Mouse (Mus musculus) forebrain, postnatal 0 days (tissue): ENCODE results near the gene Nfyb. TPM values are rescaled to one million over a fixed set of nuclear protein-coding genes. Genes with fewer than 3 reads are reported as not detected.

Source experiments
- ATAC-seq: fragments of 200-750 bp; cut with Nextera tagmentation; 2 replicates; pipeline ENCODE4 v1.8.0; 2017; ENCODE audit warnings: mild to moderate bottlenecking, moderate library complexity
- DNase-seq: peaks from one replicate; pipeline ENCODE4 v3.0.0-alpha.2; 2015
- H3K27ac ChIP-seq: fragments of 300-500 bp; sonication (generic); 2 replicates; pipeline ENCODE4 v1.5.1; 2014; ENCODE audit warnings: low read depth, mild to moderate bottlenecking, antibody characterized with exemption, low read length, moderate library complexity, mixed read lengths
- H3K27me3 ChIP-seq: fragments of 300-500 bp; sonication (generic); 2 replicates; pipeline ENCODE4 v1.6.1; 2014; ENCODE audit warnings: mild to moderate bottlenecking, low read length, mixed read lengths; ENCODE audit not compliant: insufficient read depth
- H3K36me3 ChIP-seq: fragments of 300-500 bp; sonication (generic); 2 replicates; pipeline ENCODE4 v1.6.1; 2014; ENCODE audit warnings: mild to moderate bottlenecking, moderate library complexity; ENCODE audit not compliant: insufficient read depth
- H3K4me1 ChIP-seq: fragments of 300-500 bp; sonication (generic); 2 replicates; pipeline ENCODE4 v1.6.1; 2014; ENCODE audit warnings: antibody characterized with exemption; ENCODE audit not compliant: insufficient read depth
- H3K4me2 ChIP-seq: fragments of 300-500 bp; sonication (generic); 2 replicates; pipeline ENCODE4 v1.6.1; 2014; ENCODE audit warnings: low read depth, mild to moderate bottlenecking, moderate library complexity
- H3K4me3 ChIP-seq: fragments of 300-500 bp; sonication (generic); 2 replicates; pipeline ENCODE4 v1.5.1; 2014; ENCODE audit warnings: low read depth, low read length, mixed read lengths
- H3K9ac ChIP-seq: fragments of 300-500 bp; sonication (generic); 2 replicates; pipeline ENCODE4 v1.6.1; 2014; ENCODE audit warnings: mild to moderate bottlenecking
- H3K9me3 ChIP-seq: fragments of 300-500 bp; sonication (generic); 2 replicates; pipeline ENCODE4 v1.6.1; 2016; ENCODE audit warnings: low read length
- CTCF ChIP-seq: sonication (generic); IDR thresholded peaks from 2 replicates; pipeline ENCODE4 v1.5.1; 2016; ENCODE audit warnings: antibody characterized with exemption, control low read depth, low read depth
- WGBS: fragments of 180-500 bp; shearing (Covaris S2); extraction: QIAGEN DNeasy Blood & Tissue Kit; methylation state at CpG from one replicate; pipeline ENCODE4 v1.1.7; 2014; 5-methylcytosine and 5-hydroxymethylcytosine counted together
- polyA plus RNA-seq: library from polyadenylated mRNA; unstranded; fragments of >200 nt; fragmentation: Nextera tagmentation; extraction: Ambion mirVana; gene quantifications from 2 replicates; pipeline ENCODE4 v1.2.1, GENCODE M21; 2015
- total RNA-seq: library from RNA; depleted of rRNA; stranded (reverse); fragments of >200 nt; gene quantifications from 2 replicates; pipeline ENCODE4 v1.2.3, GENCODE M21; 2014; rRNA removed

Nfyb gene
- total RNA-seq, result 69.2 and 78.1 TPM in 2 replicates
- 32.4 and 34.2 TPM in 2 replicates for polyA plus RNA-seq

DNA sequence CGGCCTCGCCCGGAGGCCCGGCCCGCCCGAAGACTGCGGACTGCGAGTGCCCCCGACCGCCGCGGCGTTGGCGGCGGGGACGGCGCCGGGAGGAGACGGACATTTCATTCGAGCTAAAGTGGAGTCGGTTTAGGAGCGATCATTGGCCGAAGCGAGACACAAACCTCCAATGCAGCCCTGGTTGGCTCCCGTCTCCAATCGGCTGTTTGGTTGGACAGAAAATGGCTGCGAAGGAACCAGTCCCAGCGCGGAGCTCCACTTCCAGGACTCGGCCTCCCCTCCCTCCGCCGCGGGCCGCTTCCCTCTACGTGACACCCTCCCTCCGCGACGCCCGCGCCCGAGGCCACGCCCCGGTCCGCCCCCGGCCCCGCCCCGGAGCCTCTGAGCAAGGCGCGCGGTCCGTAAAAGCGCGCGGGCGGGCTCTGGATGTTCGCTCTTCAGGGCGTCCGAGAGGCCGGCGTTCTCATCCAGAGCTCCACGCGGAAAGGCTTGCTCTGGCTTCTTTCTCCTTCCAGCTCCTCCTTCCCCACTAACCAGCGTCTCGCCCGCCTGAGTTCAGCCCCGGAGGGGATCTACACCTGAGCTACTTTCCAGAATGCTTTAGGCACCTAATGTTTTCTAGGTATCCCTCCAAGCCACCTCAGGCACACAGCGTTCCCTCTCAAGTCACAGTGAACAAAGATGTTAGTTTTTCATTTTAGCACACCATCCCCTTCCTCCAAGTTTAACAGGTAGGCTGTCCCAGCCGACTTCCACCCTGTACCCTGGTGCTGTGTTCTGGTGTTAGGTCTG lies at the start of gene Nfyb:
Gene Nfyb (minus strand): TSS at position 305 of the 792 bp plus-strand sequence.
- Histone ChIP-seq H3K27ac (peak within 1 kb of the TSS; percentile 99), H3K27me3 (no peaks in the 10 kb centered on the region), H3K4me1 (peaks cover 18% of the 10 kb centered on the region), H3K36me3 (peaks cover 3% of the 10 kb centered on the region; the same call in 1 of the 2 replicates), H3K4me3 (peak within 1 kb of the TSS; percentile 92), H3K9ac (peak within 1 kb of the TSS; percentile 91), H3K9me3 (no peaks in the 10 kb centered on the region), H3K4me2 (peak within 1 kb of the TSS; percentile 69)
- ATAC-seq (peak; percentile 97), DNase-seq (peak; percentile 98)
- TF ChIP-seq CTCF, result no peak
- WGBS, result 2% methylated on average over 68 of the region's 68 CpGs

DNA sequence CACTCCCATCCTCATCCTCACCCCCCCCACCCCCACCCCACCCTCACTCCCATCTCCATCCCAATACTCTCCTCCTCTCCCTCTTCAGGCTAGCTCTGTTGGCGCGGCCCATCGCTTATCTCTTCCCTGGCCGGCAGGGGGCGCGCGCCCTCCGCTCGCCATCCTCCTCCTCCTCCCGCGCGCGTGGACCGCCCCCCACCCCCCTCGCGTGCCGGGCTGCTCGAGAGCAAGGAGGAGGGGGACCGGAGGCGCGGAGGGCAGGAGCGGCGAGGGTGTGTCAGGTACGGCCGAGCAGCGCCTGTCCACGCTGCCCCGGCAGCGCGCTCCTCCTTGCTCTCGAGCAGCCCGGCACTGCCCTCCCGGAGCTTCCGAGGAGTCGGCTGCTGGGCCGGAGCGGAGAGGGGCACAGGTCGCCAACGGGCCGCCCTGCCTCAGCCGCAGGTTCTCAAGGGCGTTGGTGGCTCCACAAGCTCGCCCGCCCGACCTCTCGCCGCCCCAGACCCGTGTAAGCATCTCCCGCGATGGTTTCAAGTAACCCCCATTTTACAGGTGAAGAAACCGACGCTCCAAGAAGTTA lies 48.0 kb upstream of the Nfyb start:
- peak overlapping the region; percentile 58 for H3K4me3 ChIP-seq
- peak; percentile 90 for TF ChIP-seq CTCF
- H3K27me3 ChIP-seq, result no peaks in the 10 kb centered on the region
- H3K27ac ChIP-seq, result no peak overlapping the region
- H3K9me3 ChIP-seq, result no peaks in the 10 kb centered on the region
- WGBS, result 8% methylated on average over 40 of the region's 52 CpGs
- DNase-seq (peak; percentile 85), ATAC-seq (peak; percentile 89)
- H3K4me2 ChIP-seq, result peak overlapping the region; percentile 74
- H3K36me3 ChIP-seq, result no peaks in the 10 kb centered on the region
- H3K4me1 ChIP-seq, result no peaks in the 10 kb centered on the region
- peak overlapping the region; percentile 39 for H3K9ac ChIP-seq

DNA sequence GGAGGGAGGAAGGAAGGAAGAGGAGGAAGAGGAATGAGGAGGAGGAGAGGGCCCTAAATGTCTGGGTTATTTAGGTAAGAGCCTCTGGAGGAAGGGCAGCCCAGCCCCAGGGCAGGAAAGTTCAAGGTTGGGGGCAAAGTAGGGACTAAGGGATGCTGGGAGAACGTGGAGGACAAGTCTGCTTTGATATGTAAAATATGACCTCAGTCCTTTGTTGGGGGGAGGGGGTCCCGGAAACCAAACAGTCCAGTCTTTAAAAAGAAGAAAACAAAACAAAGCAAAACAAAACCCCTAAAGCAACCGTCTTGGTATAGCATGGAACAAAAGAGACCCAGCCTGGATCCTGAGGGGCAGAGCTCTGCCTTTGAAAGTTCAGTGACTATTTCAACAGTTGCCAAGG lies 45.4 kb upstream of the Nfyb start:
- no peak overlapping the region for H3K9ac ChIP-seq
- H3K27me3 ChIP-seq, result no peaks in the 10 kb centered on the region
- no peaks in the 10 kb centered on the region for H3K4me1 ChIP-seq
- no peaks in the 10 kb centered on the region for H3K9me3 ChIP-seq
- H3K27ac ChIP-seq, result no peak overlapping the region
- ATAC-seq (no peak), DNase-seq (no peak)
- no peak overlapping the region for H3K4me2 ChIP-seq
- no peak overlapping the region for H3K4me3 ChIP-seq
- 4% methylated on average over 3 of the region's 3 CpGs for WGBS
- TF ChIP-seq CTCF, result no peak
- H3K36me3 ChIP-seq, result no peaks in the 10 kb centered on the region

DNA sequence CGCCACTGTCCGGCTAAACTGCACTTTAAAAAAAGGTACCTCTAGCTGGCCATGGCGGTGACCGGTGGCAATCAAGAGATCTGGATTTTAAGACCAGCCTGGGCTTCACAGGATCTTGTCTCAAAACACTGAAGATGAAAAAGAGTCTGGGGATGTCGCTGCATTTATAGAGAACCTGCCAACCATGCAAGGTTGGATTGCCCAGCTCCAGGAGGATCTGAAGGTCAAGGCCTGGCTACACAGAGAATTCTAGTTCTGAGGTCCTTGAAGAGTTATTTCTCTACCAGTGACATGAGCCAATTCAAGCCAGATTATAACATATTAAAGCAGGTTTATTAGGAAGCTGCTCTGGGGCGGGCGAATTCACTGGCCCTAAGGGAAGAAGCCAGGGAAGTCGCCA lies 44.9 kb upstream of the Nfyb start:
- WGBS, result 70% methylated on average over 8 of the region's 8 CpGs
- ATAC-seq (no peak), DNase-seq (no peak)
- Histone ChIP-seq H3K27ac (no peak overlapping the region), H3K9ac (no peak overlapping the region), H3K36me3 (no peaks in the 10 kb centered on the region), H3K4me1 (no peaks in the 10 kb centered on the region), H3K4me2 (no peak overlapping the region), H3K9me3 (no peaks in the 10 kb centered on the region), H3K4me3 (no peak overlapping the region), H3K27me3 (no peaks in the 10 kb centered on the region)
- TF ChIP-seq CTCF, result no peak

DNA sequence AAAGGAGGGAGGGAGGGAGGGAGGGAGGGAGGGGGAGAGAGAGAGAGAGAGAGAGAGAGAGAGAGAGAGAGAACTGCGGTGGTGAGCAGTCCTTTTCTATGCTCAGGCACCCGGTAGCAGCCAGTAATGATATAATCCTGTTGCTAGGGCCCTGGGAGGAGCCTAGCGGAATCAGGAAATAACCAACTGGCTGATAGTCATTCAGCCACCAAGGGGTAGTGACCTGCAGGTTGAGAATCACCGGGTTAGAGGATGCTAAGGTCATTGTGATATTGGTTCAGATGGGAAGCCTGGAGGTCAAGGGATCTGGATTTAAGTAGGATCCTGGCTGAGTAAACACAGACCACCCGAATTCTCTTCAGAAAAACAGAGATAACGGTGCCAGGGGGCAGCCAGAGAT lies 44.2 kb upstream of the Nfyb start:
- 54% methylated on average over 6 of the region's 6 CpGs for WGBS
- H3K27me3 ChIP-seq, result no peaks in the 10 kb centered on the region
- H3K36me3 ChIP-seq, result no peaks in the 10 kb centered on the region
- no peak for TF ChIP-seq CTCF
- H3K9me3 ChIP-seq, result no peaks in the 10 kb centered on the region
- H3K27ac ChIP-seq, result no peak overlapping the region
- ATAC-seq (no peak), DNase-seq (no peak)
- no peak overlapping the region for H3K4me2 ChIP-seq
- no peaks in the 10 kb centered on the region for H3K4me1 ChIP-seq
- H3K4me3 ChIP-seq, result no peak overlapping the region
- H3K9ac ChIP-seq, result no peak overlapping the region

DNA sequence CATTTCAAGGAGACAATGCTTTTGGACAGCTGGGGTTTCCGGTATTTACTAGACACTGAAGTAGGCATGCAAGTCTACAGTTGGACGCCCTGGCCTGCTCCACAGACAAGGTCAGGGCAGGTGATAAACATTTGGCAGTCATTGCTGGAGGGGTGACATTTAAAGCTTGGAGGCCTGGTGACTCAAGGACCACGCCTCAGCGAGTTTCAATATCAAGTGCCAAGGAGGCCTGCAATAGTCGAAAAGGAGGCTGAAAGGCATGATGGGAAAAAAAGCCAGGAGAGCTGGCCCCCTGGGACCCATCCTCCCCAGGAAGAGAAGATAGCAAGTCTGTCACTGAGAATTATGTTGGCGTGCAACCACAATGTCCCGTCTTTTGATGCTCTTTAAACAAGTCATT lies 43.3 kb upstream of the Nfyb start:
- Histone ChIP-seq H3K9ac (no peak overlapping the region), H3K9me3 (no peaks in the 10 kb centered on the region), H3K4me2 (no peak overlapping the region), H3K27me3 (no peaks in the 10 kb centered on the region), H3K4me1 (no peaks in the 10 kb centered on the region), H3K4me3 (no peak overlapping the region), H3K27ac (no peak overlapping the region), H3K36me3 (no peaks in the 10 kb centered on the region)
- DNase-seq, result no peak
- ATAC-seq, result no peak
- WGBS, result 82% methylated on average over 7 of the region's 7 CpGs
- no peak for TF ChIP-seq CTCF

DNA sequence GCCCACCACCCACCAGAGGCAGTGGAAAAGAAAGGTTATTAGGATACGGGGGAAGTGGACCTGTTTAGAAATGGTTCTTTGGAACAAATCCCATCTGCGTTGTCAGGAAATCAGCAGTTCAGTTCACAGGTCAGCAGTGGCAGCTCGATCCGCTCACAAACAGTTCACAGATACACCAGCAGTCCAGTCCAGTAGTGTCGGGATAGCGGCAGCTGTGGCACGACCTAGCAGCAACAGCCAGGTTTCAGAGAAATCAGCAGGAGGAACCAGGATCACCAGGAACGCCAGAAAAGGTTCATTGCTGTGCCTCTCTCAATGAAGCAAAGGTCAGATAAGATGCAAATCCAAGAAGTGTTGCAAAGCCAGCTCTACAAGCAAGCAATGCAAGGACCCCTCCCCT lies 42.5 kb upstream of the Nfyb start:
- H3K4me3 ChIP-seq, result no peak overlapping the region
- no peak overlapping the region for H3K9ac ChIP-seq
- ATAC-seq (no peak), DNase-seq (no peak)
- TF ChIP-seq CTCF, result no peak
- H3K27ac ChIP-seq, result no peak overlapping the region
- H3K27me3 ChIP-seq, result no peaks in the 10 kb centered on the region
- H3K9me3 ChIP-seq, result no peaks in the 10 kb centered on the region
- no peaks in the 10 kb centered on the region for H3K4me1 ChIP-seq
- WGBS, result 84% methylated on average over 8 of the region's 8 CpGs
- H3K36me3 ChIP-seq, result no peaks in the 10 kb centered on the region
- no peak overlapping the region for H3K4me2 ChIP-seq
